Mouse (Mus musculus): Measurements from ENCODE around the gene Vps13d. TPM values are rescaled to one million over a fixed set of nuclear protein-coding genes. Genes with fewer than 3 reads are reported as not detected.

Gene Vps13d
- polyA plus RNA-seq, 1 experiment from 2014 or later, result 7.9 TPM

- Histone ChIP-seq H3K36me3 (peaks cover 62% of the 10 kb centered on the region), H3K4me2 (replicated peaks) (no peak overlapping the region), H3K27me3 (no peaks in the 10 kb centered on the region), H3K4me1 (peaks cover 4% of the 10 kb centered on the region; the same call in 1 of the 2 replicates), H3K9me3 (no peaks in the 10 kb centered on the region), H3K9ac (replicated peaks) (no peak overlapping the region), H3K4me3 (no peak overlapping the region), H3K27ac (replicated peaks) (no peak overlapping the region)
- 95% methylated on average over 3 of the region's 3 CpGs for WGBS
- no peak for ATAC-seq (ENCODE audit: low FRiP score, low read depth)
These were observed 138.5 kb downstream of the Vps13d start for GRCm38 (mm10) chr4:145056346-145056745.

- Histone ChIP-seq H3K4me1 (peaks cover 7% of the 10 kb centered on the region; the same call in 1 of the 2 replicates), H3K27me3 (no peaks in the 10 kb centered on the region), H3K4me2 (replicated peaks) (no peak overlapping the region), H3K4me3 (no peak overlapping the region), H3K27ac (replicated peaks) (no peak overlapping the region), H3K9ac (replicated peaks) (no peak overlapping the region), H3K36me3 (peaks cover 57% of the 10 kb centered on the region), H3K9me3 (no peaks in the 10 kb centered on the region)
- WGBS, result 92% methylated on average over 3 of the region's 3 CpGs
- no peak for ATAC-seq (ENCODE audit: low FRiP score, low read depth)
These were observed 139.0 kb downstream of the Vps13d start for GRCm38 (mm10) chr4:145055792-145056191.

- Histone ChIP-seq H3K4me2 (replicated peaks) (no peak overlapping the region), H3K4me3 (no peak overlapping the region), H3K4me1 (peaks cover 7% of the 10 kb centered on the region; the same call in 1 of the 2 replicates), H3K9ac (replicated peaks) (no peak overlapping the region), H3K27ac (replicated peaks) (no peak overlapping the region), H3K9me3 (no peaks in the 10 kb centered on the region), H3K27me3 (no peaks in the 10 kb centered on the region), H3K36me3 (peaks cover 45% of the 10 kb centered on the region)
- 74% methylated on average over 3 of the region's 3 CpGs for WGBS
- ATAC-seq (ENCODE audit: low FRiP score, low read depth), result no peak
These were observed 140.4 kb downstream of the Vps13d start for GRCm38 (mm10) chr4:145054369-145054768.

- Histone ChIP-seq H3K4me2 (replicated peaks) (no peak overlapping the region), H3K27ac (replicated peaks) (no peak overlapping the region), H3K36me3 (peaks cover 47% of the 10 kb centered on the region), H3K4me3 (no peak overlapping the region), H3K4me1 (peaks cover 7% of the 10 kb centered on the region; the same call in 1 of the 2 replicates), H3K9me3 (no peaks in the 10 kb centered on the region), H3K27me3 (no peaks in the 10 kb centered on the region), H3K9ac (replicated peaks) (no peak overlapping the region)
- ATAC-seq (ENCODE audit: low FRiP score, low read depth), result no peak
- 96% methylated on average over 1 of the region's 1 CpGs for WGBS
These were observed 142.1 kb downstream of the Vps13d start for GRCm38 (mm10) chr4:145052697-145053096.

- H3K27ac ChIP-seq (replicated peaks), result no peak overlapping the region
- H3K4me2 ChIP-seq (replicated peaks), result no peak overlapping the region
- no peaks in the 10 kb centered on the region for H3K9me3 ChIP-seq
- peaks cover 50% of the 10 kb centered on the region for H3K36me3 ChIP-seq
- H3K27me3 ChIP-seq, result no peaks in the 10 kb centered on the region
- H3K4me3 ChIP-seq, result no peak overlapping the region
- H3K9ac ChIP-seq (replicated peaks), result no peak overlapping the region
- WGBS, result 95% methylated on average over 3 of the region's 3 CpGs
- no peak for ATAC-seq (ENCODE audit: low FRiP score, low read depth)
- H3K4me1 ChIP-seq, result peaks cover 7% of the 10 kb centered on the region; the same call in 1 of the 2 replicates
These were observed 142.5 kb downstream of the Vps13d start for GRCm38 (mm10) chr4:145052282-145052681.

- Histone ChIP-seq H3K9ac (replicated peaks) (no peak overlapping the region), H3K4me3 (no peak overlapping the region), H3K36me3 (peaks cover 43% of the 10 kb centered on the region), H3K27me3 (no peaks in the 10 kb centered on the region), H3K4me1 (peaks cover 7% of the 10 kb centered on the region; the same call in 1 of the 2 replicates), H3K4me2 (replicated peaks) (no peak overlapping the region), H3K27ac (replicated peaks) (no peak overlapping the region), H3K9me3 (no peaks in the 10 kb centered on the region)
- ATAC-seq (ENCODE audit: low FRiP score, low read depth), result no peak
- 69% methylated on average over 4 of the region's 4 CpGs for WGBS
These were observed 143.4 kb downstream of the Vps13d start for GRCm38 (mm10) chr4:145051209-145051969.

- H3K4me1 ChIP-seq, result peaks cover 7% of the 10 kb centered on the region; the same call in 1 of the 2 replicates
- H3K36me3 ChIP-seq, result peaks cover 37% of the 10 kb centered on the region
- no peaks in the 10 kb centered on the region for H3K9me3 ChIP-seq
- H3K27ac ChIP-seq (replicated peaks), result no peak overlapping the region
- no peaks in the 10 kb centered on the region for H3K27me3 ChIP-seq
- peak; percentile 41; the same call in 1 of the 2 replicates for ATAC-seq (ENCODE audit: low FRiP score, low read depth)
- no peak overlapping the region for H3K9ac ChIP-seq (replicated peaks)
- H3K4me3 ChIP-seq, result no peak overlapping the region
- WGBS, result 75% methylated on average over 8 of the region's 8 CpGs
- no peak overlapping the region for H3K4me2 ChIP-seq (replicated peaks)
These were observed 144.1 kb downstream of the Vps13d start for GRCm38 (mm10) chr4:145050518-145051208.

GRCm38 (mm10) chr4:145047964-145048363, 146.8 kb downstream of the Vps13d start:
- WGBS, result 87% methylated on average over 5 of the region's 5 CpGs
- Histone ChIP-seq H3K9me3 (no peaks in the 10 kb centered on the region), H3K9ac (replicated peaks) (no peak overlapping the region), H3K4me1 (peaks cover 7% of the 10 kb centered on the region; the same call in 1 of the 2 replicates), H3K27ac (replicated peaks) (no peak overlapping the region), H3K4me3 (no peak overlapping the region), H3K36me3 (peaks cover 41% of the 10 kb centered on the region), H3K27me3 (no peaks in the 10 kb centered on the region), H3K4me2 (replicated peaks) (no peak overlapping the region)
- ATAC-seq (ENCODE audit: low FRiP score, low read depth), result no peak

- no peak for ATAC-seq (ENCODE audit: low FRiP score, low read depth)
- peaks cover 41% of the 10 kb centered on the region for H3K36me3 ChIP-seq
- no peaks in the 10 kb centered on the region for H3K27me3 ChIP-seq
- H3K4me2 ChIP-seq (replicated peaks), result no peak overlapping the region
- 85% methylated on average over 8 of the region's 8 CpGs for WGBS
- H3K9me3 ChIP-seq, result no peaks in the 10 kb centered on the region
- no peak overlapping the region for H3K27ac ChIP-seq (replicated peaks)
- no peaks in the 10 kb centered on the region; the same call in 1 of the 2 replicates for H3K4me1 ChIP-seq
- H3K9ac ChIP-seq (replicated peaks), result no peak overlapping the region
- H3K4me3 ChIP-seq, result no peak overlapping the region
These were observed 148.8 kb downstream of the Vps13d start for GRCm38 (mm10) chr4:145046032-145046401.

GRCm38 (mm10) chr4:145045312-145046031, 149.3 kb downstream of the Vps13d start:
- Histone ChIP-seq H3K27me3 (no peaks in the 10 kb centered on the region), H3K4me1 (no peaks in the 10 kb centered on the region), H3K9ac (replicated peaks) (no peak overlapping the region), H3K4me2 (replicated peaks) (no peak overlapping the region), H3K27ac (replicated peaks) (no peak overlapping the region), H3K36me3 (peaks cover 41% of the 10 kb centered on the region), H3K9me3 (no peaks in the 10 kb centered on the region), H3K4me3 (no peak overlapping the region)
- no peak for ATAC-seq (ENCODE audit: low FRiP score, low read depth)
- 88% methylated on average over 5 of the region's 5 CpGs for WGBS

- no peak overlapping the region for H3K4me2 ChIP-seq (replicated peaks)
- H3K36me3 ChIP-seq, result peaks cover 40% of the 10 kb centered on the region
- H3K27me3 ChIP-seq, result no peaks in the 10 kb centered on the region
- no peak for ATAC-seq (ENCODE audit: low FRiP score, low read depth)
- WGBS, result 93% methylated on average over 6 of the region's 6 CpGs
- no peaks in the 10 kb centered on the region for H3K9me3 ChIP-seq
- H3K27ac ChIP-seq (replicated peaks), result no peak overlapping the region
- no peak overlapping the region for H3K9ac ChIP-seq (replicated peaks)
- H3K4me3 ChIP-seq, result no peak overlapping the region
- no peaks in the 10 kb centered on the region for H3K4me1 ChIP-seq
These were observed 153.5 kb downstream of the Vps13d start for GRCm38 (mm10) chr4:145041223-145041870.

All from midbrain, embryonic 12.5 days (tissue).